Mouse (Mus musculus) liver, postnatal 0 days (tissue): ENCODE data around the gene Abcd4.

Experiments
- CTCF ChIP-seq: sonication (generic); IDR thresholded peaks from 2 replicates; pipeline ENCODE4 v1.5.1; 2016; ENCODE audit warnings: antibody characterized with exemption, low read depth
- EP300 ChIP-seq: IDR thresholded peaks from 2 replicates; pipeline ENCODE4 v1.6.1; 2016; ENCODE audit warnings: antibody characterized with exemption, low read depth, mild to moderate bottlenecking

GRCm38 (mm10) chr12:84611718-84612117 lies 5.5 kb downstream of the Abcd4 start:
- TF ChIP-seq CTCF (no peak), EP300 (no peak)
